Comparison of ENCODE assay signal across 25 mouse cellular contexts in genomic region chr13:58797386-58797785, GRCm38 (mm10).
"Had no signal": no experiment of that assay in that cellular context is flagged by ENCODE, and none has a peak within 500 bp of the region (broad histone marks: within the 10 kb centered on the region; RNA-seq: fewer than 3 reads in every experiment).

No protein-coding gene starts in this region.

- H3K4me1 ChIP-seq: limb, embryonic 10.5 days; limb, embryonic 13.5 days; liver, embryonic 12.5 days; liver, embryonic 15.5 days; lung, embryonic 15.5 days; megakaryocyte, embryonic 14.5 days; midbrain, embryonic 10.5 days; neural tube, embryonic 12.5 days; neural tube, embryonic 15.5 days; stomach, embryonic 15.5 days had no signal

- DNase-seq: kidney, adult 18-20 months; kidney, adult 9 months; kidney, postnatal 14 days; kidney, postnatal 4 days; liver; lung, adult 18-20 months; lung, postnatal 10 days; lung, postnatal 36 days; midbrain, embryonic 14.5 days; retina, postnatal 1 day; right cerebral cortex, postnatal 25 days; spleen, adult 18-20 months; thymus, adult 2 months; thymus, postnatal 14 days; thymus, postnatal 4 days had no signal

- H3K9me3 ChIP-seq: limb, embryonic 10.5 days; liver, embryonic 15.5 days; lung, embryonic 15.5 days; midbrain, embryonic 10.5 days; neural tube, embryonic 12.5 days; neural tube, embryonic 15.5 days; stomach, embryonic 15.5 days had no signal

- H3K27me3 ChIP-seq: limb, embryonic 13.5 days; liver, embryonic 12.5 days; liver, embryonic 15.5 days; lung, embryonic 15.5 days; megakaryocyte, embryonic 14.5 days; neural tube, embryonic 12.5 days; neural tube, embryonic 15.5 days; stomach, embryonic 15.5 days had no signal

- H3K27ac ChIP-seq: limb, embryonic 10.5 days; limb, embryonic 13.5 days; liver, embryonic 12.5 days; liver, embryonic 15.5 days; lung, embryonic 15.5 days; midbrain, embryonic 10.5 days; neural tube, embryonic 12.5 days; neural tube, embryonic 15.5 days; stomach, embryonic 15.5 days had no signal

- H3K36me3 ChIP-seq: limb, embryonic 10.5 days; limb, embryonic 13.5 days; liver, embryonic 12.5 days; liver, embryonic 15.5 days; lung, embryonic 15.5 days; midbrain, embryonic 10.5 days; neural tube, embryonic 12.5 days; neural tube, embryonic 15.5 days; stomach, embryonic 15.5 days had no signal

- H3K4me3 ChIP-seq: limb, embryonic 10.5 days; limb, embryonic 13.5 days; liver, embryonic 12.5 days; liver, embryonic 15.5 days; lung, embryonic 15.5 days; megakaryocyte, embryonic 14.5 days; midbrain, embryonic 10.5 days; neural tube, embryonic 12.5 days; neural tube, embryonic 15.5 days; stomach, embryonic 15.5 days had no signal

- H3K9ac ChIP-seq: limb, embryonic 13.5 days; liver, embryonic 12.5 days; liver, embryonic 15.5 days; lung, embryonic 15.5 days; neural tube, embryonic 12.5 days; neural tube, embryonic 15.5 days; stomach, embryonic 15.5 days had no signal
